Mouse (Mus musculus): ENCODE measurements around the gene Cox14. TPM values are rescaled to one million over a fixed set of nuclear protein-coding genes. Genes with fewer than 3 reads are reported as not detected.
A peak's percentile ranks its signal among the peaks of the same experiment; 100 is the strongest.
"Not testable (repeated sequence)": the region's sequence is repeated elsewhere in the genome, so short reads cannot be mapped to it uniquely, and the experiment has no call there.

Gene Cox14
- polyA plus RNA-seq, 1 experiment from 2014 or later = 197 TPM

GRCm38 (mm10) chr15:99736675-99737074, 11.3 kb downstream of the Cox14 start:
- no peak for ATAC-seq (ENCODE audit: low FRiP score, low TSS enrichment)
- Histone ChIP-seq H3K4me2 (replicated peaks; ENCODE audit: low read depth, low read length) (no peak overlapping the region), H3K4me3 (ENCODE audit: low read length) (no peak overlapping the region), H3K9ac (replicated peaks; ENCODE audit: low read length) (no peak overlapping the region), H3K9me3 (ENCODE audit: low read length) (no peaks in the 10 kb centered on the region), H3K4me1 (ENCODE audit: insufficient read depth, low read length) (no peaks in the 10 kb centered on the region), H3K27me3 (ENCODE audit: insufficient read depth, low read length) (no peaks in the 10 kb centered on the region), H3K27ac (ENCODE audit: low read length) (no peak overlapping the region), H3K36me3 (ENCODE audit: insufficient read depth, low read length) (peaks cover 49% of the 10 kb centered on the region)
- WGBS = 88% methylated on average over 11 of the region's 11 CpGs

GRCm38 (mm10) chr15:99740229-99740628, 14.8 kb downstream of the Cox14 start:
- Histone ChIP-seq H3K4me1 (ENCODE audit: insufficient read depth, low read length) (no peaks in the 10 kb centered on the region), H3K36me3 (ENCODE audit: insufficient read depth, low read length) (peaks cover 56% of the 10 kb centered on the region), H3K9me3 (ENCODE audit: low read length) (no peaks in the 10 kb centered on the region), H3K27ac (ENCODE audit: low read length) (no peak overlapping the region), H3K4me2 (replicated peaks; ENCODE audit: low read depth, low read length) (no peak overlapping the region), H3K27me3 (ENCODE audit: insufficient read depth, low read length) (no peaks in the 10 kb centered on the region), H3K9ac (replicated peaks; ENCODE audit: low read length) (no peak overlapping the region), H3K4me3 (ENCODE audit: low read length) (no peak overlapping the region)
- no peak for ATAC-seq (ENCODE audit: low FRiP score, low TSS enrichment)
- 90% methylated on average over 4 of the region's 4 CpGs for WGBS

GRCm38 (mm10) chr15:99754204-99754603, 28.8 kb downstream of the Cox14 start:
- 63% methylated on average over 3 of the region's 3 CpGs for WGBS

GRCm38 (mm10) chr15:99767467-99767866, 42.0 kb downstream of the Cox14 start:
- Histone ChIP-seq H3K4me2 (replicated peaks; ENCODE audit: low read depth, low read length) (no peak overlapping the region), H3K4me1 (ENCODE audit: insufficient read depth, low read length) (peaks cover 29% of the 10 kb centered on the region), H3K9ac (replicated peaks; ENCODE audit: low read length) (no peak overlapping the region), H3K27me3 (ENCODE audit: insufficient read depth, low read length) (no peaks in the 10 kb centered on the region), H3K4me3 (ENCODE audit: low read length) (no peak overlapping the region), H3K36me3 (ENCODE audit: insufficient read depth, low read length) (no peaks in the 10 kb centered on the region), H3K27ac (ENCODE audit: low read length) (no peak overlapping the region), H3K9me3 (ENCODE audit: low read length) (no peaks in the 10 kb centered on the region)
- WGBS = 78% methylated on average over 4 of the region's 4 CpGs
- no peak for ATAC-seq (ENCODE audit: low FRiP score, low TSS enrichment)

More at GRCm38 (mm10) chr15:99754204-99754603, 28.8 kb downstream of the Cox14 start:
- Histone ChIP-seq H3K27me3 (ENCODE audit: insufficient read depth, low read length) (no peaks in the 10 kb centered on the region), H3K4me1 (ENCODE audit: insufficient read depth, low read length) (no peaks in the 10 kb centered on the region), H3K4me2 (replicated peaks; ENCODE audit: low read depth, low read length) (no peak overlapping the region), H3K4me3 (ENCODE audit: low read length) (no peak overlapping the region), H3K9me3 (ENCODE audit: low read length) (no peaks in the 10 kb centered on the region; the same call in 1 of the 2 replicates), H3K9ac (replicated peaks; ENCODE audit: low read length) (no peak overlapping the region), H3K36me3 (ENCODE audit: insufficient read depth, low read length) (peaks cover 10% of the 10 kb centered on the region; the same call in 1 of the 2 replicates), H3K27ac (ENCODE audit: low read length) (no peak overlapping the region)
- no peak for ATAC-seq (ENCODE audit: low FRiP score, low TSS enrichment)

GRCm38 (mm10) chr15:99768761-99769160, 43.3 kb downstream of the Cox14 start:
- H3K9ac ChIP-seq (replicated peaks; ENCODE audit: low read length) = no peak overlapping the region
- 82% methylated on average over 1 of the region's 1 CpGs for WGBS
- no peak for ATAC-seq (ENCODE audit: low FRiP score, low TSS enrichment)
- H3K4me3 ChIP-seq (ENCODE audit: low read length) = no peak overlapping the region
- peaks cover 33% of the 10 kb centered on the region for H3K4me1 ChIP-seq (ENCODE audit: insufficient read depth, low read length)
- no peak overlapping the region for H3K27ac ChIP-seq (ENCODE audit: low read length)
- H3K36me3 ChIP-seq (ENCODE audit: insufficient read depth, low read length) = no peaks in the 10 kb centered on the region
- no peak overlapping the region for H3K4me2 ChIP-seq (replicated peaks; ENCODE audit: low read depth, low read length)
- H3K27me3 ChIP-seq (ENCODE audit: insufficient read depth, low read length) = no peaks in the 10 kb centered on the region
- no peaks in the 10 kb centered on the region for H3K9me3 ChIP-seq (ENCODE audit: low read length)

GRCm38 (mm10) chr15:99771004-99771500, 45.6 kb downstream of the Cox14 start:
- Histone ChIP-seq H3K4me1 (ENCODE audit: insufficient read depth, low read length) (peaks cover 33% of the 10 kb centered on the region), H3K36me3 (ENCODE audit: insufficient read depth, low read length) (no peaks in the 10 kb centered on the region), H3K9me3 (ENCODE audit: low read length) (no peaks in the 10 kb centered on the region), H3K4me3 (ENCODE audit: low read length) (peak overlapping the region; percentile 86), H3K27me3 (ENCODE audit: insufficient read depth, low read length) (no peaks in the 10 kb centered on the region), H3K4me2 (replicated peaks; ENCODE audit: low read depth, low read length) (peak overlapping the region; percentile 72), H3K27ac (ENCODE audit: low read length) (peak overlapping the region; percentile 96), H3K9ac (replicated peaks; ENCODE audit: low read length) (peak overlapping the region; percentile 92)
- no peak for ATAC-seq (ENCODE audit: low FRiP score, low TSS enrichment)
- WGBS = 15% methylated on average over 5 of the region's 5 CpGs

GRCm38 (mm10) chr15:99771601-99772276, 46.3 kb downstream of the Cox14 start:
- peak; percentile 66 for ATAC-seq (ENCODE audit: low FRiP score, low TSS enrichment)
- H3K36me3 ChIP-seq (ENCODE audit: insufficient read depth, low read length) = no peaks in the 10 kb centered on the region
- under 1% methylated on average over 52 of the region's 59 CpGs for WGBS

GRCm38 (mm10) chr15:99772277-99772880, 47.0 kb downstream of the Cox14 start:
- Histone ChIP-seq H3K4me2 (replicated peaks; ENCODE audit: low read depth, low read length) (peak overlapping the region; percentile 72), H3K9ac (replicated peaks; ENCODE audit: low read length) (peak overlapping the region; percentile 92), H3K36me3 (ENCODE audit: insufficient read depth, low read length) (no peaks in the 10 kb centered on the region; the same call in 1 of the 2 replicates), H3K4me3 (ENCODE audit: low read length) (peak overlapping the region; percentile 86), H3K4me1 (ENCODE audit: insufficient read depth, low read length) (peaks cover 33% of the 10 kb centered on the region), H3K9me3 (ENCODE audit: low read length) (no peaks in the 10 kb centered on the region), H3K27ac (ENCODE audit: low read length) (peak overlapping the region; percentile 96), H3K27me3 (ENCODE audit: insufficient read depth, low read length) (no peaks in the 10 kb centered on the region)
- ATAC-seq (ENCODE audit: low FRiP score, low TSS enrichment) = peak; percentile 98
- 0% methylated on average over 37 of the region's 41 CpGs for WGBS

More at GRCm38 (mm10) chr15:99771601-99772276, 46.3 kb downstream of the Cox14 start:
- no peaks in the 10 kb centered on the region for H3K9me3 ChIP-seq (ENCODE audit: low read length)
- H3K27me3 ChIP-seq (ENCODE audit: insufficient read depth, low read length) = no peaks in the 10 kb centered on the region
- peak overlapping the region; percentile 72 for H3K4me2 ChIP-seq (replicated peaks; ENCODE audit: low read depth, low read length)
- peak overlapping the region; percentile 96 for H3K27ac ChIP-seq (ENCODE audit: low read length)
- peak overlapping the region; percentile 92 for H3K9ac ChIP-seq (replicated peaks; ENCODE audit: low read length)
- peaks cover 33% of the 10 kb centered on the region for H3K4me1 ChIP-seq (ENCODE audit: insufficient read depth, low read length)
- peak overlapping the region; percentile 86 for H3K4me3 ChIP-seq (ENCODE audit: low read length)

- H3K9ac ChIP-seq (replicated peaks; ENCODE audit: low read length) = peak within 1 kb of the TSS; percentile 92
- H3K9me3 ChIP-seq (ENCODE audit: low read length); ATAC-seq (ENCODE audit: low FRiP score, low TSS enrichment); H3K27me3 ChIP-seq (ENCODE audit: insufficient read depth, low read length); H3K36me3 ChIP-seq (ENCODE audit: insufficient read depth, low read length): not testable (repeated sequence)
- H3K4me1 ChIP-seq (ENCODE audit: insufficient read depth, low read length) = peaks cover 29% of the 10 kb centered on the region
- H3K4me2 ChIP-seq (replicated peaks; ENCODE audit: low read depth, low read length) = peak within 1 kb of the TSS; percentile 72
- peak within 1 kb of the TSS; percentile 96 for H3K27ac ChIP-seq (ENCODE audit: low read length)
- peak within 1 kb of the TSS; percentile 86 for H3K4me3 ChIP-seq (ENCODE audit: low read length)
These were observed 47.3 kb downstream of the Cox14 start, which contains the start of gene Cers5 for GRCm38 (mm10) chr15:99772881-99772924. Cers5 (minus strand) TSS chr15:99772885.

GRCm38 (mm10) chr15:99772925-99773324, 47.5 kb downstream of the Cox14 start:
- Histone ChIP-seq H3K27ac (ENCODE audit: low read length) (peak overlapping the region; percentile 87), H3K27me3 (ENCODE audit: insufficient read depth, low read length) (no peaks in the 10 kb centered on the region), H3K9ac (replicated peaks; ENCODE audit: low read length) (peak overlapping the region; percentile 15), H3K4me3 (ENCODE audit: low read length) (peak overlapping the region; percentile 13; the same call in 1 of the 2 replicates), H3K4me1 (ENCODE audit: insufficient read depth, low read length) (peaks cover 27% of the 10 kb centered on the region), H3K4me2 (replicated peaks; ENCODE audit: low read depth, low read length) (peak overlapping the region; percentile 72), H3K36me3 (ENCODE audit: insufficient read depth, low read length) (peaks cover 4% of the 10 kb centered on the region), H3K9me3 (ENCODE audit: low read length) (no peaks in the 10 kb centered on the region)
- ATAC-seq (ENCODE audit: low FRiP score, low TSS enrichment) = no peak
- WGBS = 14% methylated on average over 3 of the region's 3 CpGs
